Mouse (Mus musculus) forebrain, embryonic 11.5 days (tissue): ENCODE measurements at regions not wholly inside any gene's neighbourhood (a gene's known extent, or its start where the extent isn't known, plus 50 kb on each side); places are given as distances from the start of the nearest gene placed in this dataset.

Experiments
- ATAC-seq: fragments of 200-750 bp; cut with Nextera tagmentation; replicated peaks from 2 replicates; pipeline ENCODE4 v1.8.0; 2017; ENCODE audit warnings: moderate TSS enrichment; ENCODE audit not compliant: low FRiP score
- DNase-seq: peaks from one replicate; pipeline ENCODE4 v3.0.0-alpha.2; 2017; ENCODE audit warnings: low spot score
- H3K27ac ChIP-seq: fragments of 300-500 bp; sonication (generic); 2 replicates; pipeline ENCODE4 v1.5.1; 2014; ENCODE audit warnings: low read depth, low read length
- H3K27me3 ChIP-seq: fragments of 300-500 bp; sonication (generic); 2 replicates; pipeline ENCODE4 v1.6.1; 2014; ENCODE audit warnings: mild to moderate bottlenecking, low read length, mixed read lengths; ENCODE audit not compliant: control insufficient read depth, insufficient read depth
- H3K36me3 ChIP-seq: fragments of 300-500 bp; sonication (generic); 2 replicates; pipeline ENCODE4 v1.6.1; 2014; ENCODE audit warnings: mild to moderate bottlenecking, low read length, moderate library complexity, mixed read lengths; ENCODE audit not compliant: control insufficient read depth, insufficient read depth
- H3K4me1 ChIP-seq: fragments of 300-500 bp; sonication (generic); replicated peaks from 2 replicates; pipeline ENCODE4 v1.6.1; 2014; ENCODE audit warnings: low read length, mixed read lengths; ENCODE audit not compliant: control insufficient read depth, insufficient read depth
- H3K4me2 ChIP-seq: fragments of 300-500 bp; sonication (generic); 2 replicates; pipeline ENCODE4 v1.6.1; 2014; ENCODE audit warnings: low read depth, mild to moderate bottlenecking, low read length, moderate library complexity, mixed read lengths; ENCODE audit not compliant: severe bottlenecking
- H3K4me3 ChIP-seq: fragments of 300-500 bp; sonication (generic); 2 replicates; pipeline ENCODE4 v1.5.1; 2014; ENCODE audit warnings: low read depth, low read length
- H3K9ac ChIP-seq: fragments of 300-500 bp; sonication (generic); 2 replicates; pipeline ENCODE4 v1.6.1; 2014; ENCODE audit warnings: low read length
- H3K9me3 ChIP-seq: fragments of 300-500 bp; sonication (generic); 2 replicates; pipeline ENCODE4 v1.6.1; 2016; ENCODE audit warnings: low read length, mixed read lengths; ENCODE audit not compliant: control insufficient read depth
- WGBS: fragments of 180-500 bp; shearing (Covaris S2); extraction: QIAGEN DNeasy Blood & Tissue Kit; methylation state at CpG from one replicate; pipeline ENCODE4 v1.1.7; 2014; 5-methylcytosine and 5-hydroxymethylcytosine counted together

GRCm38 (mm10) chr9:116366713-116367112 is 191.6 kb upstream of the Tgfbr2 start:
- Histone ChIP-seq H3K9ac (no peak overlapping the region), H3K4me3 (no peak overlapping the region), H3K36me3 (no peaks in the 10 kb centered on the region), H3K9me3 (no peaks in the 10 kb centered on the region), H3K4me1 (no peaks in the 10 kb centered on the region), H3K4me2 (no peak overlapping the region), H3K27ac (no peak overlapping the region), H3K27me3 (no peaks in the 10 kb centered on the region)
- DNase-seq (no peak), ATAC-seq (no peak)
- 89% methylated on average over 7 of the region's 7 CpGs for WGBS

DNA sequence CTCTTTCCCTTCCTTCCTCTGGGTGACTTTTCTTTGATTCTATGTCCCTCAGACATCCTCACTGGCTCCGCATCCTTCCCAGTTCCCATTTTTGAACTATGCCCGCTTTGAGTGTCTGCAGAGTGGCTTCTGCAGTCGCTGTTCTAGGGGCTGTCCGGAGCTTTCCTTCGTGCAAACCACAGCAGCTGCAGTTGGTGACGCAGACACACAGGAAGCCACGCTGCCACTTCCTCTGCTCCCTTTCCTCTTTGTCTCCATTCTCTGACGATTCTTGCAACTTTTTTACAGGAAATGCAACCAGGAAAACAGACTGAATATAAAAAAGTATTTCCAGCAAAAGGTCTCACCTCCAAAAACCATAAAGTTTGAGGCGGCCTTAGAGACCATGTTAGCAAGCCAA is 191.0 kb upstream of the Tgfbr2 start:
- no peaks in the 10 kb centered on the region for H3K9me3 ChIP-seq
- no peak for DNase-seq
- no peaks in the 10 kb centered on the region for H3K4me1 ChIP-seq
- H3K4me3 ChIP-seq = no peak overlapping the region
- H3K4me2 ChIP-seq = no peak overlapping the region
- no peak overlapping the region for H3K27ac ChIP-seq
- WGBS = 84% methylated on average over 9 of the region's 9 CpGs
- no peaks in the 10 kb centered on the region for H3K36me3 ChIP-seq
- H3K9ac ChIP-seq = no peak overlapping the region
- ATAC-seq = no peak
- no peaks in the 10 kb centered on the region for H3K27me3 ChIP-seq

- Histone ChIP-seq H3K27ac (no peak overlapping the region), H3K4me1 (no peaks in the 10 kb centered on the region), H3K36me3 (no peaks in the 10 kb centered on the region), H3K4me3 (no peak overlapping the region), H3K9me3 (no peaks in the 10 kb centered on the region), H3K9ac (no peak overlapping the region), H3K4me2 (no peak overlapping the region), H3K27me3 (no peaks in the 10 kb centered on the region)
- ATAC-seq (no peak), DNase-seq (no peak)
- WGBS = 79% methylated on average over 3 of the region's 3 CpGs
These were observed 190.5 kb upstream of the Tgfbr2 start for GRCm38 (mm10) chr9:116365701-116366100.

GRCm38 (mm10) chr9:116365016-116365685 is 190.0 kb upstream of the Tgfbr2 start:
- ATAC-seq = no peak
- no peak overlapping the region for H3K9ac ChIP-seq
- 84% methylated on average over 12 of the region's 12 CpGs for WGBS
- no peaks in the 10 kb centered on the region for H3K36me3 ChIP-seq
- DNase-seq = no peak
- no peak overlapping the region for H3K4me3 ChIP-seq
- H3K27me3 ChIP-seq = no peaks in the 10 kb centered on the region
- H3K4me1 ChIP-seq = no peaks in the 10 kb centered on the region
- H3K4me2 ChIP-seq = no peak overlapping the region
- no peak overlapping the region for H3K27ac ChIP-seq
- H3K9me3 ChIP-seq = no peaks in the 10 kb centered on the region

- H3K27me3 ChIP-seq = no peaks in the 10 kb centered on the region
- no peaks in the 10 kb centered on the region for H3K4me1 ChIP-seq
- H3K4me2 ChIP-seq = no peak overlapping the region
- no peaks in the 10 kb centered on the region for H3K9me3 ChIP-seq
- DNase-seq = no peak
- WGBS = 86% methylated on average over 3 of the region's 3 CpGs
- ATAC-seq = no peak
- no peak overlapping the region for H3K4me3 ChIP-seq
- no peak overlapping the region for H3K27ac ChIP-seq
- H3K9ac ChIP-seq = no peak overlapping the region
- H3K36me3 ChIP-seq = no peaks in the 10 kb centered on the region
These were observed 185.9 kb upstream of the Tgfbr2 start for GRCm38 (mm10) chr9:116361092-116361491.

DNA sequence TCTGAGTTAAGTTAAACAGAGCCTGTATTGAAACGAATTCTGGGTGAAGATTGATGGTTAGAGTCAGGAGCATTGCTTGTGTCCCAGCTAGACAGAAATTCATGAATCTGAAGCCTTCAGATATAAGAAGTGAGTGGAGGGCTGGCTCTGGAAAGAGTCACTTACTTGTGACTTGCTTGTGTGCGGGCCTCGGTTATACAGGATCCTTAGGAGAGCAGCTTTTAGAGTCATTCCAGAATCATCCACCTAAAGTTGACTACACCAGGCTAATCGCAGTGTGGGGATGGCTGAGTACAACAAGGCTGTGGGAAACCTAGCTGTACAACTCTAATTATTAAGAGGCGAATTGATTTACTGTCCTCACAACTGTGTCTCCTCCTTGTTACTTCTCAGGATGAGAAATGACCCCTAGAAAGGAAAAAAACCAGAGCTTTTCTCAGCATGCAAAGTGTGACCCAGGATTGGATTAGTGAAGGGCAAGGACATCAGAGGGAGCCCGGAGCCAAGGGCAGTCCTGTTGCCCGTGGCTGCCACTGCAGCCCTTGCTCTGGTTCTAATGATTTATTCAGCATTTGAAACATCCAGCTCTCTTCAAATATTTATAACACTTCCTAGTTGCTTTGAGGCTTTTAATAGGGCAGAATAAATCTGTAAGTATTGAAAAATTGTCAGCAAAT is 179.0 kb upstream of the Tgfbr2 start:
- WGBS = 82% methylated on average over 7 of the region's 7 CpGs
- H3K27ac ChIP-seq = no peak overlapping the region

GRCm38 (mm10) chr9:116352801-116353494 is 177.8 kb upstream of the Tgfbr2 start:
- no peaks in the 10 kb centered on the region for H3K4me1 ChIP-seq
- H3K27ac ChIP-seq = no peak overlapping the region
- H3K9me3 ChIP-seq = no peaks in the 10 kb centered on the region
- H3K36me3 ChIP-seq = no peaks in the 10 kb centered on the region
- H3K9ac ChIP-seq = no peak overlapping the region
- DNase-seq (no peak), ATAC-seq (no peak)
- no peaks in the 10 kb centered on the region for H3K27me3 ChIP-seq
- WGBS = 86% methylated on average over 4 of the region's 4 CpGs
- no peak overlapping the region for H3K4me2 ChIP-seq
- H3K4me3 ChIP-seq = no peak overlapping the region

More for the DNA sequence above, 179.0 kb upstream of the Tgfbr2 start:
- ATAC-seq (no peak), DNase-seq (no peak)
- Histone ChIP-seq H3K9ac (no peak overlapping the region), H3K9me3 (no peaks in the 10 kb centered on the region), H3K4me2 (no peak overlapping the region), H3K36me3 (no peaks in the 10 kb centered on the region), H3K4me1 (no peaks in the 10 kb centered on the region), H3K27me3 (no peaks in the 10 kb centered on the region), H3K4me3 (no peak overlapping the region)

DNA sequence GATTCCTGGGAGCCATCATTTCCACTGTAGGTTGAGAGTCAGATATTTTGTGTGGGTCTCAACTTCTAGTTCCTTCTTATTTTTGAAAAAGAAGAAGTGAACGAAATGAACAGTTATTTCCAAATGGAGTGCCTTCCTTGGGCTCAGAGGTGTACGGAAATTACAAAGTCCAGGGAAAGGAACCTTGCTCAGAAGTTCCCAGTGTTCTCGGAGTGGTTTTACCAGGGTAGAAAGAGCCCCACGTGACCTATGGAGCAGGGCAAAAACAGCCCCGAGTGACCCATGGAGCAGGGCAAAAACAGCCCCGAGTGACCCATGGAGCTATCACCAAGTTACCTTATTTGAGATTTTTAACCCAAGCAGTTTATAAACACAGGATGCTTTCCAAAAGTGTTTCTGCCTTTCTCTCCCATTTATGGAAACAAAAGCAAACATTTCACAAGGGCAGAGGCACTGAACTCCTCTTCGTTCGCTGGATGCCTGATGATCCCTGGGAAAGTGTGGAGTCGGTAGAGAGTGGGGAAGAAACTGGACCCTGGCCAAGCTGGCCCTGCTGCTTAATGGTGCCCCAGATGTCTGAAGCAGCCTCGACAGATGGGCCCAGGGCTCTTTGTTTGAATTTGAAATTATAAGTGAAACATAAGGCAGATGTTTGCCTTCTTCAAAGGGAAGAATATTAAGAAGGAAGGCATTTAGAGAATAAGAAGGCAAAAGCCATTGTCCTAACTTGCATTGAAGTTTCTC is 175.8 kb upstream of the Tgfbr2 start:
- H3K4me2 ChIP-seq = no peak overlapping the region
- no peaks in the 10 kb centered on the region for H3K9me3 ChIP-seq
- H3K9ac ChIP-seq = no peak overlapping the region
- H3K27me3 ChIP-seq = no peaks in the 10 kb centered on the region
- no peak overlapping the region for H3K27ac ChIP-seq
- DNase-seq (no peak), ATAC-seq (no peak)
- H3K4me3 ChIP-seq = no peak overlapping the region
- H3K36me3 ChIP-seq = no peaks in the 10 kb centered on the region
- 84% methylated on average over 10 of the region's 10 CpGs for WGBS
- no peaks in the 10 kb centered on the region for H3K4me1 ChIP-seq
